Mouse (Mus musculus) lung, postnatal 0 days (tissue): Measurements from ENCODE around the gene Xbp1.

Experiments
- CTCF ChIP-seq: IDR thresholded peaks from 2 replicates; pipeline ENCODE4 v1.5.1; 2016; ENCODE audit warnings: antibody characterized with exemption, mild to moderate bottlenecking
- EP300 ChIP-seq: IDR thresholded peaks from 2 replicates; pipeline ENCODE4 v1.6.1; 2016; ENCODE audit warnings: antibody characterized with exemption, mild to moderate bottlenecking, control low read depth

DNA sequence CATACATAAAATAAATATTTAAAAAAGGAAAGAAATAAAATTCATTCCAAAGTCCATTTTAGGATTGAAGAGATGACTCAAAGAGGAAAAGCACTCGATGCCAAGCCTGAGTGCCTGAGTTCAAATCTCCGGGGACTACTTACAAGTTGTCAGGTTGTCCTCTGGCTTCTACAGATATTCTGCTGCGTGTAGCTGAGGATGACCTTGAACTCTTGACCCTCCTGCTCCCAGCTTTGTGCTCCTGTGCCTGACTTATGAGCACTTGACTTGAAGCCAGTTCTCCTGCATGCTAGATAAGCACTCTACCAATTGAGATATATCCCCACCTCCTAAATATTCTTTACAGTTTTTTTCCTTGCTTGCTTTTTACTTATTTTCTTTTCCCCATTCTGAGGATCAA is 41.6 kb upstream of the Xbp1 start:
- TF ChIP-seq CTCF (no peak), EP300 (no peak)
